Mouse (Mus musculus) E14TG2a.4 (cell line): ENCODE measurements at regions not wholly inside any gene's neighbourhood (a gene's known extent, or its start where the extent isn't known, plus 50 kb on each side); places are given as distances from the start of the nearest gene placed in this dataset.
A peak's percentile ranks its signal among the peaks of the same experiment; 100 is the strongest.

Experiments used
- CTCF ChIP-seq: conservative IDR thresholded peaks from 2 replicates; pipeline ENCODE4 v1.5.1; 2014; ENCODE audit warnings: low read length
- NANOG ChIP-seq: IDR thresholded peaks from 2 replicates; pipeline ENCODE4 v1.6.1; 2014; ENCODE audit warnings: borderline replicate concordance, low read length, mixed read lengths
- POU5F1 ChIP-seq: IDR thresholded peaks from 2 replicates; pipeline ENCODE4 v1.6.1; 2014; ENCODE audit warnings: low read length, borderline replicate concordance

- TF ChIP-seq CTCF (peak; percentile 95), NANOG (no peak), POU5F1 (no peak)
These were observed 80.5 kb downstream of the Zfp648 start for GRCm38 (mm10) chr1:154281438-154281837.
